33 mouse cellular contexts compared by ENCODE assay signal in the genomic region with DNA sequence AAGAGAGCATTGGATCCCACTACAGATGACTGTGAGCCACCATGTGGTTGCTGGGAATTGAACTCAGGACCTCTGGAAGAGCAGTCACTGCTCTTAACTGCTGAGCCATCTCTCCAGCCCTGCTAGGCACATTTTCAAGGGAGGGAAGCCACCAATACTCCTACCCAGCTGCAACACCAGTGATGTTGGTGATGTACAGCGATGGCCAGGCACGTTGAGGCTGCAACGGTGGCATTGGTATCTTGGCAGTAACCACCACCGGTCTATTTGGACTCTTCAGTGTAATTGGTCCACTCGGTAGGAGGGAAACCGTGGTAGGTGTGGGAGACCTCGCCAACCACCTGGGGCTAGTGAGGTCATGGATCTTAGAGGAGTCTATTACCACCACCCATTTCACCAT.
"Had no signal": no experiment of that assay in that cellular context is flagged by ENCODE, and none has a peak within 500 bp of the region (broad histone marks: within the 10 kb centered on the region; RNA-seq: fewer than 3 reads in every experiment).

No protein-coding gene starts in this region.

- H3K36me3 ChIP-seq: heart, embryonic 12.5 days; heart, embryonic 13.5 days; heart, embryonic 15.5 days; hindbrain, embryonic 10.5 days; hindbrain, embryonic 12.5 days; hindbrain, embryonic 13.5 days; hindbrain, embryonic 15.5 days; intestine, embryonic 15.5 days; kidney, embryonic 15.5 days had no signal

- H3K27ac ChIP-seq: heart, embryonic 13.5 days; heart, embryonic 15.5 days; hindbrain, embryonic 10.5 days; hindbrain, embryonic 12.5 days; hindbrain, embryonic 13.5 days; hindbrain, embryonic 14.5 days; hindbrain, embryonic 15.5 days; hindbrain, postnatal 0 days; intestine, embryonic 15.5 days; kidney, embryonic 15.5 days; kidney, postnatal 0 days; layer of hippocampus, adult 2 months; left cerebral cortex, adult 2 months had no signal

- ATAC-seq: hindbrain, embryonic 16.5 days; hindbrain, postnatal 0 days; inflammation-experienced regulatory T-cells, adult 6 months; intestine, embryonic 15.5 days; intestine, embryonic 16.5 days; intestine, postnatal 0 days had no signal

- H3K9me3 ChIP-seq: heart, embryonic 12.5 days; heart, embryonic 13.5 days; heart, embryonic 15.5 days; hindbrain, embryonic 10.5 days; hindbrain, embryonic 12.5 days; hindbrain, embryonic 13.5 days; hindbrain, embryonic 15.5 days; intestine, embryonic 15.5 days; kidney, embryonic 15.5 days had no signal

- H3K27me3 ChIP-seq: heart, embryonic 15.5 days; hindbrain, embryonic 12.5 days; hindbrain, embryonic 13.5 days; hindbrain, embryonic 15.5 days; intestine, embryonic 15.5 days; kidney, embryonic 15.5 days had no signal

- H3K4me3 ChIP-seq: heart, embryonic 12.5 days; heart, embryonic 13.5 days; heart, embryonic 15.5 days; hindbrain, embryonic 10.5 days; hindbrain, embryonic 12.5 days; hindbrain, embryonic 13.5 days; hindbrain, embryonic 15.5 days; intestine, embryonic 15.5 days; kidney, embryonic 15.5 days; layer of hippocampus, adult 2 months; left cerebral cortex, adult 2 months had no signal

- H3K4me1 ChIP-seq: intestine, embryonic 15.5 days had no signal

- DNase-seq: heart, postnatal 14 days; heart, postnatal 36 days; heart, postnatal 4 days; kidney, adult 11 months; kidney, adult 18-20 months; kidney, adult 2 months; kidney, adult 8-10 months; kidney, adult 9 months; kidney, postnatal 10 days; kidney, postnatal 14 days; kidney, postnatal 25 days; kidney, postnatal 36 days; kidney, postnatal 4 days; layer of hippocampus, adult 9-11 months; layer of hippocampus, postnatal 36 days had no signal
